Mouse (Mus musculus) CH12.LX (cell line): ENCODE data around the gene Rptor. TPM values are rescaled to one million over a fixed set of nuclear protein-coding genes. Genes with fewer than 3 reads are reported as not detected.

Source experiments
- DNase-seq: peaks from one replicate; pipeline ENCODE4 v3.0.0-alpha.2; 2013; ENCODE audit errors: extremely low read depth
- H3K27ac ChIP-seq: 2 replicates; pipeline ENCODE4 v1.5.1; 2012; ENCODE audit warnings: low read depth, mild to moderate bottlenecking, control low read depth, moderate library complexity; ENCODE audit not compliant: insufficient read depth
- H3K27me3 ChIP-seq: replicated peaks from 2 replicates; pipeline ENCODE3; 2012; ENCODE audit warnings: inconsistent platforms
- H3K36me3 ChIP-seq, 2 experiments: replicated peaks in 1 of 2; 2 replicates each; pipeline versions ENCODE3 to v1.6.1; 2012; ENCODE audit warnings: inconsistent platforms in 1 of 2, low read length in 1 of 2, mild to moderate bottlenecking in 1 of 2, mixed read lengths in 1 of 2, moderate library complexity in 1 of 2; ENCODE audit not compliant: control insufficient read depth in 1 of 2, insufficient read depth in 1 of 2
- H3K4me1 ChIP-seq, 2 experiments: 2 replicates each; pipeline ENCODE4 v1.6.1; 2012; ENCODE audit warnings: inconsistent platforms in 1 of 2, moderate library complexity in 1 of 2; ENCODE audit not compliant: insufficient read depth in 2 of 2, control insufficient read depth in 1 of 2
- H3K4me2 ChIP-seq: 2 replicates; pipeline ENCODE4 v1.6.1; 2012; ENCODE audit warnings: low read depth, mild to moderate bottlenecking, control low read depth; ENCODE audit not compliant: poor library complexity, insufficient read depth, severe bottlenecking
- H3K4me3 ChIP-seq, 3 experiments: fragments of 150-350 bp in 1 of 3; sonication (generic) in 1 of 3; replicated peaks in 1 of 3; 2 replicates each; pipeline versions ENCODE3 to v1.5.1; 2011 to 2012; ENCODE audit warnings: low read depth in 2 of 3, low read length in 2 of 3, mild to moderate bottlenecking in 2 of 3, moderate library complexity in 2 of 3, control low read depth in 1 of 3, improper control_type of control experiment in 1 of 3, inconsistent platforms in 1 of 3, mixed read lengths in 1 of 3; ENCODE audit not compliant: poor library complexity in 1 of 3
- H3K79me2 ChIP-seq: replicated peaks from 2 replicates; pipeline ENCODE4 v1.6.1; 2012; ENCODE audit warnings: mild to moderate bottlenecking, moderate library complexity; ENCODE audit not compliant: control insufficient read depth, poor library complexity, insufficient read depth, severe bottlenecking; ENCODE audit errors: extremely low read depth
- H3K9ac ChIP-seq: 2 replicates; pipeline ENCODE4 v1.6.1; 2012; ENCODE audit warnings: low read depth, mild to moderate bottlenecking, control low read depth, moderate library complexity; ENCODE audit not compliant: insufficient read depth
- H3K9me3 ChIP-seq: replicated peaks from 2 replicates; pipeline ENCODE3; 2012; ENCODE audit warnings: low read length, inconsistent platforms, mixed read lengths
- BHLHE40 ChIP-seq: IDR thresholded peaks from 2 replicates; pipeline ENCODE4 v1.6.1; 2011; ENCODE audit warnings: mild to moderate bottlenecking, low read depth, low read length, improper control_type of control experiment
- CHD1 ChIP-seq: IDR thresholded peaks from 2 replicates; pipeline ENCODE4 v1.6.1; 2012; ENCODE audit warnings: low read depth, low read length, improper control_type of control experiment, inconsistent platforms
- CHD2 ChIP-seq: IDR thresholded peaks from 2 replicates; pipeline ENCODE4 v1.6.1; 2011; ENCODE audit warnings: low read length, improper control_type of control experiment
- CTCF ChIP-seq, 2 experiments: IDR thresholded peaks in 1 of 2; conservative IDR thresholded peaks in 1 of 2; 2 replicates each; pipeline ENCODE4 v1.5.1; 2011 to 2012; ENCODE audit warnings: low read depth in 2 of 2, low read length in 2 of 2, improper control_type of control experiment in 1 of 2, inconsistent platforms in 1 of 2, mild to moderate bottlenecking in 1 of 2, moderate library complexity in 1 of 2
- E2F4 ChIP-seq: IDR thresholded peaks from 2 replicates; pipeline ENCODE4 v1.6.1; 2011; ENCODE audit warnings: low read depth, low read length, improper control_type of control experiment; ENCODE audit not compliant: insufficient replicate concordance
- ELF1 ChIP-seq: IDR thresholded peaks from 2 replicates; pipeline ENCODE4 v1.6.1; 2014; ENCODE audit warnings: low read depth, mild to moderate bottlenecking, inconsistent platforms, low read length, improper control_type of control experiment
- EP300 ChIP-seq: IDR thresholded peaks from 2 replicates; pipeline ENCODE4 v1.6.1; 2011; ENCODE audit warnings: low read length, improper control_type of control experiment
- ETS1 ChIP-seq: conservative IDR thresholded peaks from 2 replicates; pipeline ENCODE4 v1.6.1; 2012; ENCODE audit warnings: low read depth, mild to moderate bottlenecking, inconsistent platforms, low read length, improper control_type of control experiment, moderate library complexity
- HCFC1 ChIP-seq: IDR thresholded peaks from 2 replicates; pipeline ENCODE4 v1.6.1; 2012; ENCODE audit warnings: low read depth, mild to moderate bottlenecking, inconsistent platforms, low read length, improper control_type of control experiment
- IRF4 ChIP-seq: IDR thresholded peaks from 2 replicates; pipeline ENCODE4 v1.6.1; 2014; ENCODE audit warnings: low read depth, mild to moderate bottlenecking, inconsistent platforms, low read length, improper control_type of control experiment
- JUN ChIP-seq: IDR thresholded peaks from 2 replicates; pipeline ENCODE4 v1.6.1; 2011; ENCODE audit warnings: low read depth, mild to moderate bottlenecking, low read length, improper control_type of control experiment, moderate library complexity; ENCODE audit not compliant: insufficient read depth
- JUND ChIP-seq: conservative IDR thresholded peaks from 2 replicates; pipeline ENCODE4 v1.6.1; 2011; ENCODE audit warnings: low read depth, low read length, improper control_type of control experiment
- KAT2A ChIP-seq: IDR thresholded peaks from 2 replicates; pipeline ENCODE4 v1.6.1; 2012; ENCODE audit warnings: low read length, improper control_type of control experiment, inconsistent platforms; ENCODE audit not compliant: insufficient replicate concordance
- MAFK ChIP-seq: IDR thresholded peaks from 2 replicates; pipeline ENCODE4 v1.6.1; 2011; ENCODE audit warnings: low read length, improper control_type of control experiment; ENCODE audit not compliant: insufficient replicate concordance
- MAX ChIP-seq: IDR thresholded peaks from 2 replicates; pipeline ENCODE4 v1.6.1; 2011; ENCODE audit warnings: low read length, improper control_type of control experiment
- MAZ ChIP-seq: IDR thresholded peaks from 2 replicates; pipeline ENCODE4 v1.6.1; 2012; ENCODE audit warnings: low read depth, mild to moderate bottlenecking, inconsistent platforms, low read length, improper control_type of control experiment, moderate library complexity
- MEF2A ChIP-seq: IDR thresholded peaks from 2 replicates; pipeline ENCODE4 v1.6.1; 2014; ENCODE audit warnings: low read depth, mild to moderate bottlenecking, inconsistent platforms, low read length, improper control_type of control experiment, borderline replicate concordance
- MXI1 ChIP-seq: IDR thresholded peaks from 2 replicates; pipeline ENCODE4 v1.6.1; 2011; ENCODE audit warnings: mild to moderate bottlenecking, low read depth, low read length, improper control_type of control experiment
- MYC ChIP-seq: IDR thresholded peaks from 2 replicates; pipeline ENCODE4 v1.6.1; 2011; ENCODE audit warnings: low read depth, mild to moderate bottlenecking, improper control_type of control experiment, low read length
- NELFE ChIP-seq: IDR thresholded peaks from 2 replicates; pipeline ENCODE4 v1.6.1; 2011; ENCODE audit warnings: low read depth, low read length, improper control_type of control experiment
- PAX5 ChIP-seq: IDR thresholded peaks from 2 replicates; pipeline ENCODE4 v1.6.1; 2012; ENCODE audit warnings: low read length, inconsistent platforms, mixed read lengths
- POLR2AphosphoS2 ChIP-seq: IDR thresholded peaks from 2 replicates; pipeline ENCODE4 v1.6.1; 2011; ENCODE audit warnings: low read depth, low read length, improper control_type of control experiment
- RAD21 ChIP-seq: IDR thresholded peaks from 2 replicates; pipeline ENCODE4 v1.6.1; 2011; ENCODE audit warnings: low read depth, mild to moderate bottlenecking, low read length, improper control_type of control experiment, moderate library complexity
- RCOR1 ChIP-seq: conservative IDR thresholded peaks from 2 replicates; pipeline ENCODE4 v1.6.1; 2012; ENCODE audit warnings: low read depth, mild to moderate bottlenecking, inconsistent platforms, low read length, improper control_type of control experiment
- TBP ChIP-seq: conservative IDR thresholded peaks from 2 replicates; pipeline ENCODE4 v1.6.1; 2011; ENCODE audit warnings: low read depth, low read length, improper control_type of control experiment
- TCF12 ChIP-seq: IDR thresholded peaks from 2 replicates; pipeline ENCODE4 v1.6.1; 2014; ENCODE audit warnings: low read depth, mild to moderate bottlenecking, inconsistent platforms, low read length, improper control_type of control experiment
- UBTF ChIP-seq: IDR thresholded peaks from 2 replicates; pipeline ENCODE4 v1.6.1; 2012; ENCODE audit warnings: low read depth, mild to moderate bottlenecking, inconsistent platforms, low read length, improper control_type of control experiment, moderate library complexity
- ZC3H11A ChIP-seq: IDR thresholded peaks from 2 replicates; pipeline ENCODE4 v1.6.1; 2012; ENCODE audit warnings: low read depth, mild to moderate bottlenecking, inconsistent platforms, low read length, improper control_type of control experiment
- ZKSCAN1 ChIP-seq: IDR thresholded peaks from 2 replicates; pipeline ENCODE4 v1.6.1; 2012; ENCODE audit warnings: low read depth, inconsistent platforms, low read length, improper control_type of control experiment, borderline replicate concordance
- dilution Hi-C: fragments of 300-500 bp; cut with MboI; formaldehyde crosslinking; loops from 2 replicates; pipeline ENCODE4 v1.14.3; 2020; ENCODE audit warnings: low sequenced_read_pairs; ENCODE audit not compliant: extremely low pct_unique_long_range_greater_than_20kb, extremely low pct_ligation_motif_present
- in situ Hi-C: fragments of 300-500 bp; cut with MboI; formaldehyde crosslinking; loops from 3 replicates; pipeline ENCODE4 v1.14.3; 2019; ENCODE audit warnings: low sequenced_read_pairs, low pct_ligation_motif_present, low pct_unique_long_range_greater_than_20kb, mixed read lengths
- polyA plus RNA-seq: library from polyadenylated mRNA; unstranded; fragments of >175 nt; gene quantifications from 2 replicates; pipeline ENCODE4 v1.2.1, GENCODE M21; 2012; ENCODE audit warnings: low read depth; ENCODE audit not compliant: insufficient read length
- total RNA-seq, 2 experiments: library from RNA; depleted of rRNA; stranded (reverse); fragments of 300-350 nt in 1 of 2; fragments of >200 nt in 1 of 2; gene quantifications; 2 replicates each; pipeline ENCODE4 v1.2.3; 2012 to 2014

Gene Rptor
- total and polyA plus RNA-seq, 3 experiments, result 10.3 to 33.1 (median 26.7) TPM

- Histone ChIP-seq H3K27ac (no peak overlapping the region), H3K4me2 (no peak overlapping the region), H3K79me2 (no peaks in the 10 kb centered on the region)
- in situ Hi-C loops, result no loop called here
- TF ChIP-seq E2F4, result no peak
- TF ChIP-seq TBP, result no peak
- TF ChIP-seq MEF2A, result peak; percentile 27; the same call in 1 of the 2 replicates
- TF ChIP-seq, all 38 proteins: peak for 1
- DNase-seq, result no peak
- Histone ChIP-seq H3K36me3 (peaks cover 3 to 58% of the 10 kb centered on the region in 2 experiments), H3K4me1 (peaks cover 0 to 70% of the 10 kb centered on the region in 2 experiments; a peak in 2 of 4 replicates), H3K4me3 (no peak overlapping the region), H3K27me3 (no peaks in the 10 kb centered on the region), H3K9ac (no peak overlapping the region), H3K9me3 (no peaks in the 10 kb centered on the region)
- dilution Hi-C loops, result no loop called here
Observed at GRCm38 (mm10) chr11:119732961-119733656, 130.4 kb downstream of the Rptor start.

DNA sequence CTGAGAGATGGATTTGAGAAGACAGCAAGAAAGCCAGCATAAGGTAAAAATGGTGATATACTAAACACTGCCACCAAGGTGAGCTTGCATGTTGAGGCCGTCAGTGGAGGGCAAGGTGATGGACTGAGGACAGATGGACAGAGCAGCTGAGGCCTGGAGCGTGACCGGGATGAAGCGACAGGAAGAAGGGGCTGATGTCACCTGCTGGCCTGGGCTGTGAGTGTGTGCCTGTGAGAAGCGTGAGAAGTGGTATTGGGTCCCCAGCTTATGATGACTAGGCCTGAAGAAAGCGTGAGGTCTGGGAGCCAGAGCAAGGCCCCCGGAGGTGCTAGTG lies 130.9 kb downstream of the Rptor start:
- H3K9me3 ChIP-seq, result no peaks in the 10 kb centered on the region

GRCm38 (mm10) chr11:119735152-119735551 lies 132.4 kb downstream of the Rptor start:
- no peaks in the 10 kb centered on the region for H3K79me2 ChIP-seq
- H3K4me1 ChIP-seq, result peaks cover 0 to 79% of the 10 kb centered on the region in 2 experiments; a peak in 2 of 4 replicates
- no peaks in the 10 kb centered on the region for H3K27me3 ChIP-seq
- DNase-seq, result no peak
- H3K9me3 ChIP-seq, result no peaks in the 10 kb centered on the region
- no peak overlapping the region for H3K27ac ChIP-seq
- no peak overlapping the region for H3K4me3 ChIP-seq
- H3K9ac ChIP-seq, result no peak overlapping the region
- in situ Hi-C loops, result no loop called here
- dilution Hi-C loops, result no loop called here
- no peak for TF ChIP-seq TCF12
- TF ChIP-seq CTCF (conservative IDR thresholded peaks at IDR 0.05 in 1 of 2, IDR thresholded peaks at IDR 0.05 in 1 of 2; ENCODE audit: low read depth in 2 of 2, low read length in 2 of 2), result no peak
- TF ChIP-seq CHD2, result no peak
- no peak for TF ChIP-seq MAX
- TF ChIP-seq UBTF, result no peak
- TF ChIP-seq MEF2A, result no peak
- no peak for TF ChIP-seq EP300
- TF ChIP-seq E2F4, result no peak
- no peak for TF ChIP-seq ELF1
- no peak for TF ChIP-seq ETS1
- TF ChIP-seq POLR2AphosphoS2, result no peak
- no peak for TF ChIP-seq ZKSCAN1
- TF ChIP-seq RAD21, result no peak
- no peak for TF ChIP-seq MYC
- no peak for TF ChIP-seq NELFE
- no peak for TF ChIP-seq CHD1
- no peak for TF ChIP-seq PAX5
- no peak for TF ChIP-seq HCFC1
- no peak for TF ChIP-seq JUND
- no peak overlapping the region for H3K4me2 ChIP-seq
- peaks cover 3 to 72% of the 10 kb centered on the region in 2 experiments for H3K36me3 ChIP-seq

More for the DNA sequence above, 130.9 kb downstream of the Rptor start:
- no peak overlapping the region for H3K4me3 ChIP-seq
- H3K9ac ChIP-seq, result no peak overlapping the region
- H3K27ac ChIP-seq, result no peak overlapping the region
- dilution Hi-C loops, result no loop called here
- H3K36me3 ChIP-seq, result peaks cover 3 to 59% of the 10 kb centered on the region in 2 experiments
- no peak overlapping the region for H3K4me2 ChIP-seq
- no peak for DNase-seq
- TF ChIP-seq ZC3H11A (no peak), ZKSCAN1 (no peak), IRF4 (no peak), JUND (no peak), RCOR1 (no peak), PAX5 (no peak), BHLHE40 (no peak), JUN (no peak), MXI1 (no peak), CHD2 (no peak), KAT2A (no peak), MAZ (no peak), MYC (no peak), MAFK (no peak), ELF1 (no peak), HCFC1 (no peak)
- in situ Hi-C loops, result no loop called here
- H3K27me3 ChIP-seq, result no peaks in the 10 kb centered on the region
- H3K4me1 ChIP-seq, result peaks cover 0 to 75% of the 10 kb centered on the region in 2 experiments; a peak in 2 of 4 replicates
- H3K79me2 ChIP-seq, result no peaks in the 10 kb centered on the region
